Mouse (Mus musculus): ENCODE data around the gene Gm4027. TPM values are rescaled to one million over a fixed set of nuclear protein-coding genes. Genes with fewer than 3 reads are reported as not detected.
"Not testable (repeated sequence)": the region's sequence is repeated elsewhere in the genome, so short reads cannot be mapped to it uniquely, and the experiment has no call there.

The Gm4027 gene
- not detected in 2 replicates for polyA plus RNA-seq (2015; fragmentation: Nextera tagmentation; extraction: Ambion mirVana)

DNA sequence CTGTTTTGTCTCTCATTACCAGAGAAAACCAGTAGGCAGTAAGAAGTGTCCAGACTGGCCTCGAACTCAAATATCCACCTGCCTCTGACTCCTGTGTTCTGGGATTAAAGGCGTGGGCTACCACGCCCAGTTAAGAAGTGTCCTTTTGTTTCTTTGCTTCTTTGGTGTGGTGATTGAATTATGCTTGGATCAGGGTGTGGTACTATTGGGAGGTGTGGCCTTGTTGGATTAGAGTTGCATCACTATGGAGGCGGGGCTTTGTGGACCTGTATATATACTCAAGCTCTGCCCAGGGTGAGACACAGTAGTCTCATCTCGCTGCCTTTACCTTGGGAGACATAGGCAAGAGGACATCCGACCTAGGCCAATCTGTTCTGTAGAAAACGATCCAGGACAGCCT is at the start of gene Gm4027:
Gene Gm4027, plus strand, starts transcription at position 301 of the 400 bp plus-strand sequence.
- 95% methylated on average over 3 of the region's 7 CpGs for WGBS
- H3K9me3 ChIP-seq (ENCODE audit: control insufficient read depth, low read length); H3K4me2 ChIP-seq (ENCODE audit: low read length); H3K4me1 ChIP-seq (ENCODE audit: control insufficient read depth, insufficient read depth, low read depth, low read length); H3K9ac ChIP-seq (ENCODE audit: low read depth, low read length); H3K36me3 ChIP-seq (ENCODE audit: control insufficient read depth, insufficient read depth, low read length); H3K27ac ChIP-seq (ENCODE audit: low read depth, low read length); H3K4me3 ChIP-seq (ENCODE audit: low read length); ATAC-seq; H3K27me3 ChIP-seq (replicated peaks; ENCODE audit: control insufficient read depth, insufficient read depth, low read length): not testable (repeated sequence)

DNA sequence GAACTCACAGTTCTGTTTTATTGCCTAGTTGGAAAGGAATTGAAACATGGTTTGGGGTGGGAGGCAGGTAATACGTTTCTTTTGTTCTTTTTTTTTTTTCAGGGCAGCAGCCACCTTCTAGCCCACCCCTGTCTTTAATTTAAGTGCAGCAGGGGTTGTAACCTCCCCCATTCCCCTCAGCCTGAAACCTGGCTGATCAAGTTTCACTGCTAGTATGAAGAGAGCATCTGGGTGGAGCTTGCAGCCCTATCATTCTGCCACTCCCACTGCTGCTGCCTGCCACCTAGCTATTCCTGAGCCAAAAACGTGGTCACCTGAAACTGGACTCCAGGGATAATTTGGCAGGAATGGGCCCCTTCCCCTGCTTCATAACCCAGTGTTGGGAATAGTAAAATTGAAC is 17.3 kb upstream of the Gm4027 start:
- ATAC-seq; H3K36me3 ChIP-seq (ENCODE audit: control insufficient read depth, insufficient read depth, low read length); H3K4me3 ChIP-seq (ENCODE audit: low read length); H3K9ac ChIP-seq (ENCODE audit: low read depth, low read length); H3K4me2 ChIP-seq (ENCODE audit: low read length); H3K27ac ChIP-seq (ENCODE audit: low read depth, low read length); H3K27me3 ChIP-seq (replicated peaks; ENCODE audit: control insufficient read depth, insufficient read depth, low read length); H3K9me3 ChIP-seq (ENCODE audit: control insufficient read depth, low read length); H3K4me1 ChIP-seq (ENCODE audit: control insufficient read depth, insufficient read depth, low read depth, low read length): not testable (repeated sequence)
- 18% methylated on average over 2 of the region's 2 CpGs for WGBS

DNA sequence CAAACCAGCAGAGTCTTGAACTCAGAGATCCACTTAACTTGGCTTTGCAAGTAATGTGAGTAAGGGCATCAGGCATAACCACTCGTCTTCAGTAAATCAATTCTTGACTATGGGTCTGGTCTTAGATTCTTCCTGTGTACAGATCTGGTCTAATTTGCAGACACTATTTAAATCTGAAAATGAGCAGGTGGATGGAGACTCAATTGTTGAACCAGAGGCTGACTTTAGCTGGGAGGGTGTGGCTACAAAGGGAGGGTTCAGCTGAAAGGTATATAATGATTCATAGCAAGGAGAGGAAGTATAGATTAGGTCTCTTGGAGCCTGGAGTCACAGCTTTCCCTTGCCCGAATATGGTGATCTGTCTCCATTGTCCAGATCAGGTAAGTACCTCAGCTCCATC is 16.3 kb upstream of the Gm4027 start, which contains the start of gene Oog1:
Gene Oog1, plus strand, starts transcription at position 301 of the 400 bp plus-strand sequence.
- ATAC-seq; H3K27me3 ChIP-seq (replicated peaks; ENCODE audit: control insufficient read depth, insufficient read depth, low read length); H3K4me2 ChIP-seq (ENCODE audit: low read length); H3K9me3 ChIP-seq (ENCODE audit: control insufficient read depth, low read length); H3K4me1 ChIP-seq (ENCODE audit: control insufficient read depth, insufficient read depth, low read depth, low read length); H3K4me3 ChIP-seq (ENCODE audit: low read length); H3K36me3 ChIP-seq (ENCODE audit: control insufficient read depth, insufficient read depth, low read length); H3K9ac ChIP-seq (ENCODE audit: low read depth, low read length); H3K27ac ChIP-seq (ENCODE audit: low read depth, low read length): not testable (repeated sequence)
- 78% methylated on average over 1 of the region's 2 CpGs for WGBS

DNA sequence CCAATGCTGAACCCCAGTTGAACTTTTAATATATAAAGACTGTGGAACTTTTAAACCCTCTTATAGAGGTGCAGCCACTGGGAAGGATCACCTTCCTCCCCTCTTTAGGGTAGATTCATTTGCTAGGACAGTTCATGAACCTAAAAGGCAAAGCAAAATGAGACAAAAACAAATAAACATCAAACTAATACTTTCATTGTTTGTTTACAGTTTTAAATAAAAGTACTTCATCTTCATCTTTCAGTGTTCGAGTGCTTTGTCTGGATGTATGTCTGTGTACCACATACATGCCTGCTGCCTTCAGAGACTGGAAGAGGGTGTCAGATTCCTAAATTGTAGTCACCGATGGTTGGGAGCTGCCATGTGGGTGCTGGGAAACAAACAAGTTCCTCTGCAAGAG is 25.9 kb downstream of the Gm4027 start, which contains the start of gene Gm16381:
Gene Gm16381, minus strand, starts transcription at position 101 of the 400 bp plus-strand sequence.
- H3K4me3 ChIP-seq (ENCODE audit: low read length); H3K9ac ChIP-seq (ENCODE audit: low read depth, low read length); H3K36me3 ChIP-seq (ENCODE audit: control insufficient read depth, insufficient read depth, low read length); ATAC-seq; H3K27ac ChIP-seq (ENCODE audit: low read depth, low read length); H3K4me2 ChIP-seq (ENCODE audit: low read length); H3K9me3 ChIP-seq (ENCODE audit: control insufficient read depth, low read length); H3K27me3 ChIP-seq (replicated peaks; ENCODE audit: control insufficient read depth, insufficient read depth, low read length); H3K4me1 ChIP-seq (ENCODE audit: control insufficient read depth, insufficient read depth, low read depth, low read length): not testable (repeated sequence)
- 90% methylated on average over 1 of the region's 2 CpGs for WGBS

DNA sequence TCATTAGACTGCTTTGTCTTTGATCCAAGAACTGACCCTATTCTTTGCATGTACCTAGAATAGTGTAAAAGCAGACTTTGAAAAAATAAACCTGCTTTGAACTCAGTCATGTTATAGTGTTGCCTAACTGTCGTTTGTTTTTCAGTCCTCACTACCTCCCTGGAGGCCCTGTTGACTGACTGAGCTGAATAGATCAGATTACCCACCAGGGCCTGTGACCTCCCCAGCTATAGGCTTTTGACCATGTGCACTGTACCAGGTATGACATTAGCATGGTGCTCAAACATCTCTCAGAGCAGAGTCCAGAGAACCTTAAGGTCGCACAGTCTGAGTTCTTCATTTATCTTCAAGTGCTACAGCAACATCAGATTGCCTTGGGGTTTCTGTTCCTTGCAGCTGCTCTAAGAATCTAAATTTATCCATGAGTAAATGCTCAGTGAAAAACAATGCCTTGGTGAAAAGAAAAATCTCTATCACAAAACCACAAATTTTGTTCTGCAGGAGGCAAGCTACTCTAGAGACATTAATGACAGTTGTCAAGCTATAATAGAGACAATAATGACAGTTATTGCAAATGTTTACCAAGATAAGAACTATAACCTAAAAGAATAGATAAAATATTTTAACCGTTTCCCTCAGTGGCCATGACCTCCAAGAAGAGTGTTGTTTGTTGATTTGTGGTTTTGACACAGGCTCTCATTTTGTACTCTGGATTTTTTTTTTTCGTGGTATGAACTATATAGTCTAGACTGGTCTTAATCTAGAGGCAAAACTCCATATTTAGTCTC is 34.4 kb downstream of the Gm4027 start:
- H3K9ac ChIP-seq (ENCODE audit: low read depth, low read length); H3K4me3 ChIP-seq (ENCODE audit: low read length); H3K9me3 ChIP-seq (ENCODE audit: control insufficient read depth, low read length); ATAC-seq; H3K27me3 ChIP-seq (replicated peaks; ENCODE audit: control insufficient read depth, insufficient read depth, low read length); H3K27ac ChIP-seq (ENCODE audit: low read depth, low read length); H3K4me1 ChIP-seq (ENCODE audit: control insufficient read depth, insufficient read depth, low read depth, low read length); H3K4me2 ChIP-seq (ENCODE audit: low read length); H3K36me3 ChIP-seq (ENCODE audit: control insufficient read depth, insufficient read depth, low read length): not testable (repeated sequence)
- WGBS: 80% methylated on average over 2 of the region's 4 CpGs

Other genes with a start within 250 kb of the Gm4027 start
- 64.8 and 68.5 TPM in 2 replicates for gene Sptlc2, start 230.5 kb upstream of the Gm4027 start, polyA plus RNA-seq (2015; fragmentation: Nextera tagmentation; extraction: Ambion mirVana)
- gene Slirp, start 175.0 kb upstream of the Gm4027 start, polyA plus RNA-seq (2015; fragmentation: Nextera tagmentation; extraction: Ambion mirVana): 185 and 200 TPM in 2 replicates
- gene Alkbh1, start 174.9 kb upstream of the Gm4027 start, polyA plus RNA-seq (2015; fragmentation: Nextera tagmentation; extraction: Ambion mirVana): 35.4 and 37.1 TPM in 2 replicates
- 92.7 and 99.0 TPM in 2 replicates for gene Snw1, start 146.6 kb upstream of the Gm4027 start, polyA plus RNA-seq (2015; fragmentation: Nextera tagmentation; extraction: Ambion mirVana)
- not detected in 2 replicates for gene Gm5788, start 124.1 kb upstream of the Gm4027 start, polyA plus RNA-seq (2015; fragmentation: Nextera tagmentation; extraction: Ambion mirVana)
- not detected in 2 replicates for gene Gm8300, start 104.6 kb upstream of the Gm4027 start, polyA plus RNA-seq (2015; fragmentation: Nextera tagmentation; extraction: Ambion mirVana)
- not detected in 2 replicates for gene Oog1, start 16.2 kb upstream of the Gm4027 start, polyA plus RNA-seq (2015; fragmentation: Nextera tagmentation; extraction: Ambion mirVana)
- gene Gm16381, start 25.8 kb downstream of the Gm4027 start, polyA plus RNA-seq (2015; fragmentation: Nextera tagmentation; extraction: Ambion mirVana): not detected in 2 replicates
- not detected in 2 replicates for gene Gm21319, start 156.9 kb downstream of the Gm4027 start, polyA plus RNA-seq (2015; fragmentation: Nextera tagmentation; extraction: Ambion mirVana)
- gene Gm21936, start 176.6 kb downstream of the Gm4027 start, polyA plus RNA-seq (2015; fragmentation: Nextera tagmentation; extraction: Ambion mirVana): not detected in 2 replicates
- gene BB287469, start 197.7 kb downstream of the Gm4027 start, polyA plus RNA-seq (2015; fragmentation: Nextera tagmentation; extraction: Ambion mirVana): not detected in 2 replicates
- not detected in 2 replicates for gene Gm2001, start 223.5 kb downstream of the Gm4027 start, polyA plus RNA-seq (2015; fragmentation: Nextera tagmentation; extraction: Ambion mirVana)

Measured in hindbrain, embryonic 16.5 days (tissue).